Mouse (Mus musculus): ENCODE measurements around the gene Terb2.

GRCm38 (mm10) chr2:122241935-122242334 lies 55.9 kb downstream of the Terb2 start:
- TF ChIP-seq CTCF (IDR thresholded peaks at IDR 0.05; ENCODE audit: insufficient read depth, low read length) (no peak), POLR2A (IDR thresholded peaks at IDR 0.05; ENCODE audit: borderline replicate concordance, extremely low read depth, low read depth, low read length) (no peak)
